Comparison of ENCODE assay signal across 21 mouse cellular contexts in genomic region chr16:78267453-78267852, GRCm38 (mm10). TPM values are rescaled to one million over a fixed set of nuclear protein-coding genes. Genes with fewer than 3 reads are reported as not detected.
DNase-seq lines count a peak whose midpoint lies in the region; ATAC-seq and TF ChIP-seq lines count a peak whose summit lies in the region.
"Had no signal": no experiment of that assay in that cellular context is flagged by ENCODE, and none has a peak within 500 bp of the region (broad histone marks: within the 10 kb centered on the region; RNA-seq: fewer than 3 reads in every experiment).

No protein-coding gene starts in this region.

- in situ Hi-C loops in CH12.LX (cut with MboI; ENCODE audit: low pct_ligation_motif_present, low pct_unique_long_range_greater_than_20kb, low sequenced_read_pairs), result no loop called here

- H3K4me2 ChIP-seq in CH12.LX (ENCODE audit: insufficient read depth, low read depth, poor library complexity, severe bottlenecking), result no peak overlapping the region
- H3K4me2 ChIP-seq in liver, embryonic 13.5 days, result no peak overlapping the region
- H3K4me2 ChIP-seq: midbrain, embryonic 12.5 days had no signal

- peaks cover 20% of the 10 kb centered on the region for H3K4me1 ChIP-seq in liver, adult 2 months (ENCODE audit: control insufficient read depth, insufficient read depth, low read length)
- H3K4me1 ChIP-seq in CH12.LX (ENCODE audit: control insufficient read depth in 1 of 2, insufficient read depth in 2 of 2), result peaks cover 0 to 8% of the 10 kb centered on the region in 2 experiments; a peak in 2 of 4 replicates
- H3K4me1 ChIP-seq in liver, embryonic 13.5 days (replicated peaks), result peaks cover 21% of the 10 kb centered on the region

- TF ChIP-seq POLR2A in liver, adult 2 months (IDR thresholded peaks at IDR 0.05; ENCODE audit: extremely low read depth, insufficient read depth, low read length), result no peak
- TF ChIP-seq POLR2A in CH12.LX (IDR thresholded peaks at IDR 0.05; ENCODE audit: low read depth, low read length), result no peak

- no peaks in the 10 kb centered on the region for H3K36me3 ChIP-seq in liver, adult 2 months (ENCODE audit: control insufficient read depth, insufficient read depth, low read length)
- H3K36me3 ChIP-seq in CH12.LX (replicated peaks in 1 of 2; ENCODE audit: control insufficient read depth in 1 of 2, insufficient read depth in 1 of 2, low read length in 1 of 2), result no peaks in the 10 kb centered on the region
- H3K36me3 ChIP-seq in liver, embryonic 13.5 days, result no peaks in the 10 kb centered on the region
- H3K36me3 ChIP-seq: midbrain, embryonic 12.5 days had no signal

- H3K27me3 ChIP-seq in liver, adult 2 months (ENCODE audit: control insufficient read depth, insufficient read depth, low read length), result no peaks in the 10 kb centered on the region
- no peaks in the 10 kb centered on the region for H3K27me3 ChIP-seq in CH12.LX (replicated peaks)
- no peaks in the 10 kb centered on the region for H3K27me3 ChIP-seq in liver, embryonic 13.5 days

- H3K4me3 ChIP-seq in liver, adult 2 months (ENCODE audit: insufficient read depth, low read depth, low read length), result no peak overlapping the region
- H3K4me3 ChIP-seq in CH12.LX (replicated peaks in 1 of 3; ENCODE audit: low read depth in 2 of 3, low read length in 2 of 3, poor library complexity in 1 of 3), result no peak overlapping the region
- H3K4me3 ChIP-seq in liver, embryonic 13.5 days (replicated peaks), result no peak overlapping the region
- H3K4me3 ChIP-seq: erythroblast, embryonic 14.5 days; midbrain, embryonic 12.5 days had no signal

- ATAC-seq in liver, embryonic 13.5 days (ENCODE audit: low read depth), result no peak
- peak; percentile 36; the same call in 1 of the 2 replicates for ATAC-seq in neutrophil, adult 5-6 weeks (ENCODE audit: extremely low read depth, insufficient number of reproducible peaks, low FRiP score, poor library complexity, severe bottlenecking)
- ATAC-seq: forebrain, embryonic 16.5 days; hindbrain, postnatal 0 days had no signal

- TF ChIP-seq CTCF in liver, adult 2 months (IDR thresholded peaks at IDR 0.05; ENCODE audit: low read depth, low read length), result no peak
- no peak for TF ChIP-seq CTCF in CH12.LX (conservative IDR thresholded peaks at IDR 0.05 in 1 of 2, IDR thresholded peaks at IDR 0.05 in 1 of 2; ENCODE audit: low read depth in 2 of 2, low read length in 2 of 2)

- TF ChIP-seq EP300 in CH12.LX (IDR thresholded peaks at IDR 0.05; ENCODE audit: low read length), result no peak

- TF ChIP-seq RAD21 in CH12.LX (IDR thresholded peaks at IDR 0.05; ENCODE audit: low read depth, low read length), result no peak

- dilution Hi-C loops in CH12.LX (cut with MboI; ENCODE audit: extremely low pct_ligation_motif_present, extremely low pct_unique_long_range_greater_than_20kb, low sequenced_read_pairs), result no loop called here

- peaks cover 5% of the 10 kb centered on the region for H3K9me3 ChIP-seq in CH12.LX (replicated peaks; ENCODE audit: low read length)
- H3K9me3 ChIP-seq in liver, embryonic 13.5 days (replicated peaks), result no peaks in the 10 kb centered on the region
- H3K9me3 ChIP-seq: midbrain, embryonic 12.5 days had no signal

- no peak overlapping the region for H3K9ac ChIP-seq in liver, adult 2 months (ENCODE audit: low read depth, low read length)
- H3K9ac ChIP-seq in CH12.LX (ENCODE audit: insufficient read depth, low read depth), result no peak overlapping the region
- H3K9ac ChIP-seq in liver, embryonic 13.5 days, result no peak overlapping the region
- H3K9ac ChIP-seq: midbrain, embryonic 12.5 days had no signal

- peak overlapping the region; percentile 90 for H3K27ac ChIP-seq in liver, adult 2 months (replicated peaks; ENCODE audit: insufficient read depth, low read depth, low read length)
- H3K27ac ChIP-seq in CH12.LX (ENCODE audit: insufficient read depth, low read depth), result no peak overlapping the region
- H3K27ac ChIP-seq in liver, embryonic 13.5 days, result peak overlapping the region; percentile 45
- H3K27ac ChIP-seq: hindbrain, postnatal 0 days; midbrain, embryonic 12.5 days had no signal

- H3K79me2 ChIP-seq in liver, adult 2 months (ENCODE audit: control insufficient read depth, insufficient read depth, low read length), result no peaks in the 10 kb centered on the region
- H3K79me2 ChIP-seq in CH12.LX (replicated peaks; ENCODE audit: control insufficient read depth, extremely low read depth, insufficient read depth, poor library complexity, severe bottlenecking), result no peaks in the 10 kb centered on the region

- peak; percentile 75 for DNase-seq in liver, adult 2 months (ENCODE audit: extremely low read depth, low read depth, low spot score)
- DNase-seq in liver (no peak), CH12.LX (ENCODE audit: extremely low read depth) (peak; percentile 8)
- DNase-seq in liver, embryonic 13.5 days, result no peak
- no peak for DNase-seq in cerebellum, postnatal 4 days (ENCODE audit: low spot score in 2 of 2)
- no peak for DNase-seq in cerebellum, postnatal 10 days
- DNase-seq in layer of hippocampus, adult 18-20 months (ENCODE audit: low spot score in 2 of 2), result no peak
- DNase-seq: adrenal gland, adult 8-10 months; cerebellum, adult 11-12 months; cerebellum, postnatal 36 days; heart, postnatal 4 days; kidney, adult 9 months; left cerebral cortex, postnatal 4 days; lung, postnatal 14 days; spleen, adult 18-20 months; thymus, adult 18-20 months had no signal

TF ChIP-seq in CH12.LX, 34 proteins besides CTCF, POLR2A, EP300 and RAD21:
- TF ChIP-seq CHD2 (IDR thresholded peaks at IDR 0.05; ENCODE audit: low read length) (no peak), MAZ (IDR thresholded peaks at IDR 0.05; ENCODE audit: low read depth, low read length) (no peak), ZKSCAN1 (IDR thresholded peaks at IDR 0.05; ENCODE audit: borderline replicate concordance, low read depth, low read length) (no peak), IRF4 (IDR thresholded peaks at IDR 0.05; ENCODE audit: low read depth, low read length) (no peak), SMC3 (IDR thresholded peaks at IDR 0.05; ENCODE audit: low read depth, low read length) (no peak), ZNF384 (IDR thresholded peaks at IDR 0.05; ENCODE audit: low read depth, low read length) (no peak), USF2 (conservative IDR thresholded peaks at IDR 0.05; ENCODE audit: low read depth, low read length) (no peak), UBTF (IDR thresholded peaks at IDR 0.05; ENCODE audit: low read depth, low read length) (no peak), MAX (IDR thresholded peaks at IDR 0.05; ENCODE audit: low read length) (no peak), JUND (conservative IDR thresholded peaks at IDR 0.05; ENCODE audit: low read depth, low read length) (no peak)

RNA-seq across cellular contexts. Expression of gene Cxadr, which starts 33.8 kb away (rescaled TPM):
- 50.9 and 64.9 TPM in 2 replicates for total RNA-seq in liver, adult 2 months (2014; rRNA removed)
- 23.6 and 26.4 TPM in 2 replicates for polyA plus RNA-seq in liver, adult 2 months (2012; rRNA removed)
- total RNA-seq in CH12.LX (2012; rRNA removed) (0.08 TPM in 1 of 2 replicates, not detected in the other), CH12.LX (2014; rRNA removed) (not detected in 2 replicates)
- 0.45 and 0.76 TPM in 2 replicates for polyA plus RNA-seq in CH12.LX (2012; ENCODE audit: insufficient read length, low read depth)
- polyA plus RNA-seq in liver, embryonic 13.5 days (2015; fragmentation: Nextera tagmentation; extraction: Ambion mirVana), result 12.0 and 17.7 TPM in 2 replicates
- 3.4 and 5.0 TPM in 2 replicates for total RNA-seq in neutrophil, adult 5-6 weeks (2017)
- total RNA-seq in layer of hippocampus, adult 18-20 months (2021), result 10 to 100 TPM; 11.2 to 12.8 TPM
- polyA plus RNA-seq: erythroblast, embryonic 14.5 days had no signal

Comparison
In these comparisons a context has a peak if more than half of its experiments do, and no peak if none do; other contexts are left out.
1. DNase-seq: peak in liver, adult 2 months (single experiment) and CH12.LX (single experiment); none in liver (single experiment), liver, embryonic 13.5 days (single experiment), cerebellum, postnatal 4 days (0 of 2), cerebellum, postnatal 10 days (0 of 2) and layer of hippocampus, adult 18-20 months (0 of 2).